Mouse (Mus musculus) left cerebral cortex, adult 9 months (tissue): ENCODE data around the gene Cnnm4.

ENCODE experiments used
- DNase-seq, 2 experiments: peaks; one replicate each; pipeline ENCODE4 v3.0.0; 2022; ENCODE audit warnings: low spot score in 2 of 2

Gene Cnnm4

GRCm38 (mm10) chr1:36473211-36473780, 1.9 kb downstream of the Cnnm4 start:
- DNase-seq, result peak in 1 of 2 experiments; percentile 8

DNA sequence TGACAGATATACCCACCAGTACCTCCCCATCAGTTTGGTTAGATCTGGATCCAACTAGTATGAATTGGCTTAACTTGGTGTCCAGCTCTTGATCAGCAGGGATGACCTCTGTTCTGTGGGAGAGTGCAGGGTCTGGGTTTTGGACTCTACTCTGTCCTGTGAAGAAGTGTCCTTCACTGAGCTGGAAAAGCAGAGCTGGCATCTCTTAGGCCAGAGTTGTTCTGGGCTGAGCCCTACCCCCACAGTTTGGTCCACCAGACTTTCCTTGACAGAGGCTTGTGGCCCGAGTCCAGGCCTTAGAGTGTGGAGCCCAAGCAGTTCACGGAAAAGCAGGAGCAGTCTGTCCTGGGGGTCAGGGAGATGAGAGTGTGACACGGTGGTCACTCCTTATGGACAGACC, 3.2 kb downstream of the Cnnm4 start:
- no peak for DNase-seq

- no peak for DNase-seq
These were observed 4.2 kb downstream of the Cnnm4 start for GRCm38 (mm10) chr1:36475480-36476110.

DNA sequence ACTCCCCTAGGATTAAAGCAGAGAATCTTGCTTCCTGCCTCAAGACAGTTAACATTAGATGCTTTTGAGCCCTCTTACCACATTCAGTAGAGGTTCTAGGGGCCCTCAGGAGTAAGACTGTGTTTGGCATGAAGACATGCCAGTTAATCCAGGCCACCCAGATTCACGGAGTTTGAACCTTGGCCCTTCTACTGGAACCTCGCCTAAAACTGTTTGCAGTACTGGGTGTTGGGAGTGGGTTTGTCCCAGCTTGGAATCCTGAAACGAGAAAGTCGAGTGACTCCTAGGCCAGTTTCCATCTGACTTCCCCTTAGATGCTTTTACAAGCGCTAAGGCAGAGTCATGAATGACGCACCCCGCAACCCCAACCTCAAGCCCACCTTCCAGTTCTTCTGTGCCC, 5.0 kb downstream of the Cnnm4 start:
- DNase-seq, result no peak

- DNase-seq, result no peak
These were observed 6.9 kb downstream of the Cnnm4 start for GRCm38 (mm10) chr1:36478343-36478795.

GRCm38 (mm10) chr1:36479903-36480899, 8.8 kb downstream of the Cnnm4 start:
- no peak for DNase-seq

- no peak for DNase-seq
These were observed 12.4 kb downstream of the Cnnm4 start for GRCm38 (mm10) chr1:36483825-36484224.

DNA sequence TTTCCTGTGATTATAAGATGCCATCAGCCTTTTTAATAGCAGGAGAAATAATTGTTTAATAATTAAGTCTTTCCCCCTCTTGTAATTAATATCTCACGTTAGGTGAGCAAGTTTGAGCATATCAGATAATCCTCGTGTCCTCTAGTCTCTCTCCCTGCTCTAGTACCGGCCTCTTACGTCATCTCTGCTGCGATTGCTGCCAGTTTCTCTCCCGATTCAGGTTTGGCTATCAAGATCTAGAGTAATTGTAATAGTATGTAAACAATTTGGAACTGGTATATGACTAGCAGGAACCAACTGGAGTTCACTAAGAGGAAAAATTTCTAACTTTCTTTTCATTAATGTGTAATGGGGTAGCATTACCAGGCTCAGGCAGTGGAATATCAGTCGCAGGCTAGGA, 13.7 kb downstream of the Cnnm4 start:
- no peak for DNase-seq

DNA sequence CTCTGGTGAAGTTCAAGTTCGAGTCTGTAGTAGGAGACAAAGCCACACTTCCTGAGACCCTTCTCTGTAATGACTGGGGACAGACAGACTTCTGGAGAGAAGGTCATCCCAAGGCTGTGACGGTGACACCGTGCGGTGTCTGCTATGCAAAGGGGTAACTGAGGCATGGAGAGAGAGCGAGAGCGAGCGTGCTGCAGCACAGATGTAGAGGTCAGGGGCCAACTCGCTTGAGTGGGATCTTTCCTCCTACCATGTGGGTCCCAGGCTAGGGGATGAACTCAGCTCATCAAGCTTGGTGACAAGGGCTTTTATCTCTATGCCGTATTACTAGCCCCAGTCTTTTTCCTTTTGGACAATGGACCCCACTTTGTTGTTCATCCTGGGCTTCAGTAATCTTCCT, 15.7 kb downstream of the Cnnm4 start:
- no peak for DNase-seq

DNA sequence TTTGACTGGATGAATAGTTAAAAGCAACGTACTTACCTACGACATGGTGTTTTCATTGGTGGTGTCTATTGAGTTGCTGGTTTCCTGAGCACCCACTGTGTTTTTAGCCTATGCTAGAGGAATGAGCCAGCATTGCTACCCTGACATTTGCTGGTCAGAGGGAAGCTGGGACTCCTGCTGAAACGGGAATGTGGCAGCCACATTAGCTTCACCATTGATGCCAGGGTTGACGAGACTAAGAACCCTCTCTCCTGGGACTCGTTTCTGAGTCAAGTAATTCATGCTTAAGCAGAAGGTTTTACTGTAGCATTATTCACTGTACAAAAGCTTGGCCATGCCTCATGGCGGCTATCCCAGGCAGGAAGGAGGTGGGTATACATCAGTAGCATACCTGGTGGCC, 18.2 kb downstream of the Cnnm4 start:
- DNase-seq, result no peak

DNA sequence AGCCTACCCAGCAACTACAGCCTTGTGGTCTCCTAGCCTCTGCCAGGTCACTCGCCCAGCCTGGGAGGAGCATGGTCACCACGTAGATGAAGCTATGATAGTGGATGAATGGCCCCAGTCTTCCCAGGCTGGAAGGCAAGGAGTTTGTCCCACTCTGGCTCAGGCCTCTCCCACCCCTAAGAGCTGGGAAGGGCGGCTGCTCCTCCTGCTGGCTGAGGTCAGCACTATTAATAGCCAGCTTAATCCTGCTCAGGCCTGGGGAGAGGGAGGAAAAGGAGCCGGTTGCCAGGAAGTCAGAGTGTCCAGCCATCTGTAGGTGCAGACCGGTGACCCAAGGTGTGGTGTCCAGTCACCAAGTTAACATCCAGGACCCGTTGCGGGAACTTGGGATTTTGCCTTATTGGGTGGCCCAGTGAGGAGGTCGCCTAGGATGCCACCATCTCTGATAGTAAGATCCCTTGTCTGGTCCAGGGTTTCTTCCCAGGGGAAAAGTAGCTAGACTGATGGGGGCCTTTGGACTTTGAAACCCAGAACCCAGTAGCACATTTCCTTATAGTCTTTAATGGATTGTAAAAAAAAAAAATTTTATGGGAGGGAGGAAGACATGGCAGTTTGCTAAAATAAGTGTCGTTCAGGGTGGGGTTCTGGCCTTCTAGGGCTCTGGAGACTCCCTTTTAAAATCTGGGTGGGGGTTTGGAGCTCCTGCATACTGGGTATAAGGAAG, 21.2 kb downstream of the Cnnm4 start:
- DNase-seq, result no peak

GRCm38 (mm10) chr1:36493299-36493698, 21.9 kb downstream of the Cnnm4 start:
- no peak for DNase-seq

GRCm38 (mm10) chr1:36496719-36497118, 25.3 kb downstream of the Cnnm4 start:
- no peak for DNase-seq

GRCm38 (mm10) chr1:36497312-36497711, 25.9 kb downstream of the Cnnm4 start:
- no peak for DNase-seq

DNA sequence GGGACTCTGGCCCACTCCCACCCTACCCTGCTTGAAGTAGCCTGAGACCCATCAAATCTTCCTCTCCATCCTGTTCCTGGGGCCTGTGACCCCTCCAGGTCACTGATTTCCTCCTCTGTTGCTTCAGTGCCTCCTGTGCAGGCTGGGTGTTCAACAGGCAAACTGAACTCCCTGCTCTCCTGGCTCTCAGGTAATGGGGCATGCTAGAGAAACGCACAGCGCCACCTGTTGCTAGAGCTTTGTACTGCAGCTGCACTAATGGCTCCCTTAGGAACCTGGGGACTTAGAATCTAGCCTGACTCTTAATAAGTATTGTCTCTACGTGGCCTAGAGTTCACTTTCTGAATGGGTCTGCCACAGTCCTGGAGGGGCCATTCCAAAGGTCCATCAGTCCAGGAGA, 29.8 kb downstream of the Cnnm4 start:
- peak in 1 of 2 experiments; percentile 70 for DNase-seq

GRCm38 (mm10) chr1:36508238-36508637, 36.8 kb downstream of the Cnnm4 start:
- DNase-seq, result no peak

- DNase-seq, result peak; percentile 94 to 99
These were observed 40.0 kb downstream of the Cnnm4 start, which contains the start of gene Cnnm3 for GRCm38 (mm10) chr1:36511289-36512021. TSS of gene Cnnm3 (plus strand) at chr1:36511867.

GRCm38 (mm10) chr1:36512089-36512965, 40.9 kb downstream of the Cnnm4 start:
- DNase-seq, result no peak

DNA sequence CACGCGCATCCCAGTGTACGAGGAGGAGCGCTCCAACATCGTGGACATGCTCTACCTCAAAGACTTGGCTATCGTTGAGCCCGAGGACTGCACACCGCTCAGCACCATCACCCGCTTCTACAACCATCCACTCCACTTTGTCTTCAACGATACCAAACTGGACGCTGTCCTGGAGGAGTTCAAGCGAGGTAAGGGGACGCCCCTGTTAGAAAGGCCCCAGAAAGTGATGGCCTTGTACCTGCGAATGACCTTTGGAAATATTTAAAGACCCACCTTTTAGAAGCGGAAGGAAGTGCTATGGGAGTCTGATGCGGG, 41.5 kb downstream of the Cnnm4 start:
- DNase-seq, result no peak

GRCm38 (mm10) chr1:36513310-36513709, 41.9 kb downstream of the Cnnm4 start:
- peak in 1 of 2 experiments; percentile 31 for DNase-seq
